Mouse (Mus musculus) limb, embryonic 15.5 days (tissue): ENCODE data around the gene Mafg. TPM values are rescaled to one million over a fixed set of nuclear protein-coding genes. Genes with fewer than 3 reads are reported as not detected.

Source experiments
- ATAC-seq: fragments of 200-750 bp; cut with Nextera tagmentation; 2 replicates; pipeline ENCODE4 v1.8.0; 2017; ENCODE audit warnings: low read depth, moderate TSS enrichment; ENCODE audit not compliant: insufficient number of reproducible peaks, low FRiP score, low TSS enrichment
- H3K27ac ChIP-seq: fragments of 300-500 bp; sonication (generic); 2 replicates; pipeline ENCODE4 v1.5.1; 2015; ENCODE audit warnings: moderate library complexity, mild to moderate bottlenecking, inconsistent platforms
- H3K27me3 ChIP-seq: fragments of 300-500 bp; sonication (generic); 2 replicates; pipeline ENCODE4 v1.6.1; 2015; ENCODE audit warnings: inconsistent platforms
- H3K36me3 ChIP-seq: fragments of 300-500 bp; sonication (generic); 2 replicates; pipeline ENCODE4 v1.6.1; 2015; ENCODE audit warnings: inconsistent platforms
- H3K4me1 ChIP-seq: fragments of 300-500 bp; sonication (generic); 2 replicates; pipeline ENCODE4 v1.6.1; 2015; ENCODE audit warnings: inconsistent platforms
- H3K4me2 ChIP-seq: fragments of 300-500 bp; sonication (generic); 2 replicates; pipeline ENCODE4 v1.6.1; 2015; ENCODE audit warnings: mild to moderate bottlenecking, inconsistent platforms
- H3K4me3 ChIP-seq: fragments of 300-500 bp; sonication (generic); 2 replicates; pipeline ENCODE4 v1.5.1; 2015; ENCODE audit warnings: mild to moderate bottlenecking, inconsistent platforms
- H3K9ac ChIP-seq: fragments of 300-500 bp; sonication (generic); 2 replicates; pipeline ENCODE4 v1.6.1; 2015; ENCODE audit warnings: inconsistent platforms
- H3K9me3 ChIP-seq: fragments of 300-500 bp; sonication (generic); 2 replicates; pipeline ENCODE4 v1.6.1; 2016; ENCODE audit warnings: inconsistent platforms
- WGBS: fragments of 180-500 bp; shearing (Covaris S2); methylation state at CpG from one replicate; pipeline ENCODE4 v1.1.7; 2015; 5-methylcytosine and 5-hydroxymethylcytosine counted together
- polyA plus RNA-seq: library from polyadenylated mRNA; unstranded; fragments of >200 nt; fragmentation: Nextera tagmentation; extraction: Ambion mirVana; gene quantifications from 2 replicates; pipeline ENCODE4 v1.2.1, GENCODE M21; 2015

Gene Mafg
- polyA plus RNA-seq, 1 experiment from 2014 or later: 32.9 TPM

GRCm38 (mm10) chr11:120661076-120661460, 27.7 kb upstream of the Mafg start, which contains the start of gene Notum:
Gene Notum, minus strand, starts transcription at chr11:120661175.
- peak within 1 kb of the TSS; percentile 48 for H3K4me3 ChIP-seq
- H3K36me3 ChIP-seq: no peaks in the 10 kb centered on the region
- no peak for ATAC-seq
- H3K27ac ChIP-seq: no peak within 1 kb of the TSS
- no peaks in the 10 kb centered on the region for H3K9me3 ChIP-seq
- H3K4me2 ChIP-seq: peak within 1 kb of the TSS; percentile 91
- peak within 1 kb of the TSS; percentile 26; the same call in 1 of the 2 replicates for H3K9ac ChIP-seq
- WGBS: under 1% methylated on average over 35 of the region's 35 CpGs
- H3K27me3 ChIP-seq: peaks cover 74% of the 10 kb centered on the region
- peaks cover 27% of the 10 kb centered on the region for H3K4me1 ChIP-seq

DNA sequence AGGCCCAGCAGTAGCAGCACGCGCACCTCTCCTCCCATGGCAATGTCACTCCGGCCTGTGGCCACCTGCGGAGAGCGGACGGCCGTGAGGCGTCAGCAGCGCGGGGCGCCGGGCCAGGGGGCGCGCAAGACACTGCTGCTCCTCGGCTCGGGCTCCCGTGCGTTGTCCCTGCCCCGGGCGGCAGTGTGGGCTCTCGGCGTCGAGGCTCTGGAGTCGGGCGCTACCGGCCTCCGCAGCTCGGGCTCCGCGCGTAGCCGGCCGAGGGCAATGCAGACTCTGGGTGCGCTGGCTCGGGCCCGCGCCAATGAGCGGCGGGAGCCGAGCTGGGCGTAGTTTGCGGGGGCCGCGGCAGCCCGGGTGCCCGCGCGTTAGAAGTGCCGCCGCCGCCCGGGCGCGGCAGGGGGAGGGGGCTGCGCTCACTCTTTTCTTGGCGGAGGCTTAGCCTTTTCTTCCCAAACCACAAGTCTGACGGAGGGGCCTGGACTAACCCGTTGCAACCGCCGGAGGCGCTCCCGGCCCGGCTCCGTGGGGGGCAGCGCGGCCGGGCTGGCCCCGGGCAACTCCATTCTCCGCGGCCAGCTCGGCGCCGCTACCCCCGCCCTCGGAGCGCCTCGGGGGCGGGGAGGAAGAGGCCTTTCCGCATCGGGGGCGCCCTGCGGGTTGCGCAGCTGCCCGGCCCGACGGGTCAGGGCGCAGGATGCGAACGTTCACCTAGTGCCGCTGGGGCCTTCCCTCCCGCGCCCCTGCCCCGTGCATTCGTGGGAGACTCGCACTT, 27.1 kb upstream of the Mafg start:
- ATAC-seq: no peak
- Histone ChIP-seq H3K4me2 (peak overlapping the region; percentile 91), H3K36me3 (no peaks in the 10 kb centered on the region), H3K27ac (no peak overlapping the region), H3K4me1 (peaks cover 26% of the 10 kb centered on the region), H3K4me3 (peak overlapping the region; percentile 48), H3K9ac (peak overlapping the region; percentile 26; the same call in 1 of the 2 replicates), H3K9me3 (no peaks in the 10 kb centered on the region), H3K27me3 (peaks cover 74% of the 10 kb centered on the region)
- WGBS: 0% methylated on average over 68 of the region's 95 CpGs

- H3K27ac ChIP-seq: no peak overlapping the region
- 1% methylated on average over 50 of the region's 50 CpGs for WGBS
- H3K4me1 ChIP-seq: peaks cover 25% of the 10 kb centered on the region
- H3K36me3 ChIP-seq: no peaks in the 10 kb centered on the region
- ATAC-seq: no peak
- no peaks in the 10 kb centered on the region for H3K9me3 ChIP-seq
- H3K4me3 ChIP-seq: peak overlapping the region; percentile 48
- peak overlapping the region; percentile 91 for H3K4me2 ChIP-seq
- H3K27me3 ChIP-seq: peaks cover 74% of the 10 kb centered on the region
- H3K9ac ChIP-seq: peak overlapping the region; percentile 26; the same call in 1 of the 2 replicates
These were observed 26.3 kb upstream of the Mafg start for GRCm38 (mm10) chr11:120659509-120660300.

DNA sequence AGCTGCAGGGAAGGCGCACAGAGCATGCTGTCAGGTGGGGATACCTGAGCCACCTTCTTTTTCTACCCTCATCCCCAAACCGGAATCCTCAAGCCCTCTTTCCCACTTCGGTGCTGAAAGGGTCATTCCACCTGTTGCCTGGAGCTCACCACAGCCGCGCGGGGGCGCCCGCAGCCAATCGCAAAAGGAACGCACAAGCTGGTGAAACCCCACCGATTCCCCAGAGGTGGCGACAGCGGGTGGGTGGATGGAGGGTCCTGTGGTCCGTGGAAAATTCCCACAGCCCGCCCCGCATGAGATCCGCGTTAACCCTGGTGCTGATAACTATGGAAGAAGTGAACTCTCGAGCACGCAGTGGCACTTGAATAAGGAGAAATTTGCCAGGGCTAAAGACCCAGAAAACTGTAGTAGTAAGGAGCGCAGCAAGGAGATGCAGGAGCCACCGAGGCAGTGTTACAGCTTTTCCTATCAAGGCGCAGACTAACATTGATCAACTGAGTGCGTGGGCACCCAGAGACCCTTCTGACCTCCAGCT, 25.5 kb upstream of the Mafg start:
- H3K4me3 ChIP-seq: peak overlapping the region; percentile 48
- peaks cover 74% of the 10 kb centered on the region for H3K27me3 ChIP-seq
- H3K36me3 ChIP-seq: no peaks in the 10 kb centered on the region
- H3K9me3 ChIP-seq: no peaks in the 10 kb centered on the region
- WGBS: 4% methylated on average over 24 of the region's 24 CpGs
- no peak for ATAC-seq
- H3K4me1 ChIP-seq: peaks cover 25% of the 10 kb centered on the region
- no peak overlapping the region for H3K9ac ChIP-seq
- peak overlapping the region; percentile 91 for H3K4me2 ChIP-seq
- H3K27ac ChIP-seq: no peak overlapping the region

GRCm38 (mm10) chr11:120657301-120657700, 23.9 kb upstream of the Mafg start:
- H3K9ac ChIP-seq: no peak overlapping the region
- no peak overlapping the region for H3K4me3 ChIP-seq
- 81% methylated on average over 4 of the region's 4 CpGs for WGBS
- H3K36me3 ChIP-seq: no peaks in the 10 kb centered on the region
- no peak overlapping the region for H3K4me2 ChIP-seq
- H3K9me3 ChIP-seq: no peaks in the 10 kb centered on the region
- H3K27me3 ChIP-seq: peaks cover 59% of the 10 kb centered on the region
- H3K27ac ChIP-seq: no peak overlapping the region
- H3K4me1 ChIP-seq: peaks cover 25% of the 10 kb centered on the region
- ATAC-seq: no peak

DNA sequence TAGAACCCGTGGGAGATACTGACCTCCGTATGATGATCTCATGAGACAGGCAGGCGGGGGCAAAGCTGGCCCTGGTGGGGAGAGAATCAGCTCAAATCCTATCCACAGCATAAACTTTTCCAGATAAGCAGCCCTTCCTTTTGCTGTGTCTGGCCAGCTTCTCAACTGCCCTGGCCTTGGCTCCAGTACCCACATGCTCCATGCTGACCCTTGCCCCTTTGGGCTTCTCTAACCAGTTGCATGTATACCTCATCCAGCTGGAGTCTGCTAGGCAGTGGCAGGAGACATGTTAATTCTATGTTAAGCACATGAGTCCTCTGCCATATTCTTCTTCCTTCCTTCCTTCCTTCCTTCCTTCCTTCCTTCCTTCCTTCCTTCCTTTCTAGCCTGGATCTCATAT, 21.3 kb upstream of the Mafg start:
- Histone ChIP-seq H3K9ac (no peak overlapping the region), H3K27me3 (peaks cover 33% of the 10 kb centered on the region), H3K27ac (no peak overlapping the region), H3K9me3 (no peaks in the 10 kb centered on the region), H3K4me3 (no peak overlapping the region), H3K4me2 (no peak overlapping the region), H3K36me3 (no peaks in the 10 kb centered on the region), H3K4me1 (peaks cover 9% of the 10 kb centered on the region)
- 70% methylated on average over 3 of the region's 3 CpGs for WGBS
- ATAC-seq: no peak

DNA sequence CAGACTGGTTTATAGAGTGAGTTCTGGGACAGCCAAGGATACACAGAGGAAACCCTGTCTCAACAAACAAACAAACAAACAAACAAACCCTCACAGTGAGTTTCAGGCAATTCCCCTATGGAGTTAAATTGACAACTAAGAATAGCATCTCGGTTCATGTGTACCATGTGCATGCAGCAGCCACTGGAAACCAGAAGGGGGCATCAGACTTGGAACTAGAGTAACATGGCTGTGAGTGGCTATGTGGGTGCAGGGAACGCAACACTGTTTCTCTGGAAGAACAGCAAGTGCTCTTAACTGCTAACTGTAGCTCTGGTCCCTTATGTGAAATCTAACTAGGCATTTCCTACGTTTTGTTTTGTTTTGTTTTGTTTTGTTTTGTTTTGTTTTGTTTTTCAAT, 18.5 kb upstream of the Mafg start:
- Histone ChIP-seq H3K4me2 (no peak overlapping the region), H3K27ac (no peak overlapping the region), H3K4me1 (peaks cover 7% of the 10 kb centered on the region), H3K36me3 (no peaks in the 10 kb centered on the region), H3K9ac (no peak overlapping the region), H3K27me3 (peaks cover 19% of the 10 kb centered on the region), H3K4me3 (no peak overlapping the region), H3K9me3 (no peaks in the 10 kb centered on the region)
- 77% methylated on average over 3 of the region's 3 CpGs for WGBS
- ATAC-seq: no peak

- no peak within 1 kb of the TSS for H3K27ac ChIP-seq
- peaks cover 13% of the 10 kb centered on the region for H3K4me1 ChIP-seq
- ATAC-seq: no peak
- WGBS: 4% methylated on average over 13 of the region's 13 CpGs
- peaks cover 13% of the 10 kb centered on the region for H3K27me3 ChIP-seq
- no peak within 1 kb of the TSS for H3K9ac ChIP-seq
- H3K4me2 ChIP-seq: peak within 1 kb of the TSS; percentile 20; the same call in 1 of the 2 replicates
- H3K36me3 ChIP-seq: no peaks in the 10 kb centered on the region
- H3K9me3 ChIP-seq: no peaks in the 10 kb centered on the region
- no peak within 1 kb of the TSS for H3K4me3 ChIP-seq
These were observed 14.6 kb upstream of the Mafg start, which contains the start of gene Myadml2 for GRCm38 (mm10) chr11:120648001-120648476. Gene Myadml2, minus strand, starts transcription at chr11:120648158.

DNA sequence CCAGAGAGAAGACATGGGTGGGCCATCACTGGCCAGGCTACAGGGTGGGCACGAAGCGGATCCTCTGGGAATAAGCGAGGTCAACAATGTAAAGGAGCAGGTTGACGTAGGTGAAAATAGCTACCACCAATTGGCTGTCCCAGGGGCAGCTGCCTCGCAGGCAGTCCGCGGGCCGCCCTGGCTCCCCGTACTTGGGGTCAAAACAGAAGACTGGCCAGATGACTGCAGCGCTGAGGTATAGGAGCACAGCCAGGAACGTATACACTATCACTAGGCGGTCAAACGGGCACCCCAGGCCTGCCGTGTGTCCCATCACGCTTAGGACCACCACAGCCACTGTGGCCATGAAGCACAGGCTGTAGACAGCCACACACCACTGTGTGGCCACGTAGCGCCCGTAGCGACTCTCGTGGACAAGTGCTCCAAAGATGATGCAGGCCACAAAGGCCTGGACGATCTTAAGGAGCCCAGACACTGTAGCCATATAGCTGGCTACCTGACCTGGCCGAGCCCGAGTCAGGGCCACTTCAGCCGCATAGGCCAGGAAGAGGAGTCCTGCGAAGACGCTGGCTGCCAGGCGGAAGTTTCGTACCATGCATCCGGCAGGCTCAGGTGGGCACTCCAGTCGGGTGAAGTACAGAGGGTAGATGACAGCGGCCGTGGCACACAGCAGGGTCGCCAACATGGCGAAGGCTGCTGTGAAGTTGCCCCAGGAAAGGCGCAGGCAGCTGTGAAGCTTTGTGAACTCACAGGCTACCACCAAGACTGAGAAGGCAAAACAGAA, 13.8 kb upstream of the Mafg start:
- Histone ChIP-seq H3K36me3 (no peaks in the 10 kb centered on the region), H3K9me3 (no peaks in the 10 kb centered on the region), H3K4me3 (no peak overlapping the region), H3K4me1 (peaks cover 21% of the 10 kb centered on the region), H3K4me2 (no peak overlapping the region), H3K27ac (no peak overlapping the region), H3K27me3 (peaks cover 13% of the 10 kb centered on the region), H3K9ac (no peak overlapping the region)
- no peak for ATAC-seq
- 79% methylated on average over 35 of the region's 35 CpGs for WGBS

GRCm38 (mm10) chr11:120643601-120643987, 10.2 kb upstream of the Mafg start, which contains the start of gene Pycr1:
Gene Pycr1, minus strand, starts transcription at chr11:120643769.
- H3K4me2 ChIP-seq: peak within 1 kb of the TSS; percentile 90
- no peaks in the 10 kb centered on the region for H3K9me3 ChIP-seq
- peaks cover 13% of the 10 kb centered on the region for H3K27me3 ChIP-seq
- under 1% methylated on average over 15 of the region's 15 CpGs for WGBS
- no peaks in the 10 kb centered on the region for H3K36me3 ChIP-seq
- peak within 1 kb of the TSS; percentile 56 for H3K4me3 ChIP-seq
- H3K4me1 ChIP-seq: peaks cover 33% of the 10 kb centered on the region
- ATAC-seq: peak; percentile 98
- H3K27ac ChIP-seq: peak within 1 kb of the TSS; percentile 87
- peak within 1 kb of the TSS; percentile 62 for H3K9ac ChIP-seq

- Histone ChIP-seq H3K4me3 (peak overlapping the region; percentile 56), H3K4me2 (peak overlapping the region; percentile 90), H3K27me3 (peaks cover 11% of the 10 kb centered on the region), H3K36me3 (no peaks in the 10 kb centered on the region), H3K27ac (peak overlapping the region; percentile 87), H3K4me1 (peaks cover 30% of the 10 kb centered on the region), H3K9ac (peak overlapping the region; percentile 62), H3K9me3 (no peaks in the 10 kb centered on the region)
- peak; percentile 25 for ATAC-seq
- under 1% methylated on average over 18 of the region's 18 CpGs for WGBS
These were observed 9.7 kb upstream of the Mafg start for GRCm38 (mm10) chr11:120642939-120643600.
